8 mouse cellular contexts compared by ENCODE assay signal in the genomic region with DNA sequence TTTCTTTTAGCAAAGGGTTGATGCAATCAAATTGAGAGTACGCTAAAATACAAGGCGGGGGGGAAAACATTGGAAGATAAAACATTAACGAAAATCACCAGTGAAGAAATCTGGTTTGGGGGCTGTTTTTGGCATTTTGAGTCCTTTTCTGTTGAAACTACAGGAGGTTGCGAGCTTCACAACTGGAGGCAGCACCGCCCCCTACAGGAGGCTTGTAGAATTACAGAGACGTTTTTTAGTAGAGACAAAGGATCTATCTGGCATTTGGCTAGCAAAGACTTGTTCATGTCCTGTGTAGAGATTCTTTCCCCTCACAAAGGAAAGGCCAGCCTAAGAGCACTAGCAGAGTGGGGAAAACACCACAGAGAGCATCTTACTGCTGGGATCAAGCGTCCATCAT.
DNase-seq lines count a peak whose midpoint lies in the region; ATAC-seq and TF ChIP-seq lines count a peak whose summit lies in the region.

No protein-coding gene starts in this region.

- POLR2A ChIA-PET in Patski (lab: Charles Lee): no interaction called here

- no peaks in the 10 kb centered on the region for H3K27me3 ChIP-seq in Patski

- peak; percentile 51 for TF ChIP-seq CTCF in Patski (IDR thresholded peaks at IDR 0.05)

- ATAC-seq in Patski: no peak
- no peak for ATAC-seq in megakaryocyte, adult 5-6 weeks (ENCODE audit: poor library complexity, severe bottlenecking)

- in situ Hi-C loops in Patski (cut with MboI; ENCODE audit: low pct_unique_long_range_greater_than_20kb): loop anchor here (25.0 kb wide), 1 partner anchor 379 kb away; no protein-coding TSS in a partner anchor

- CTCF ChIA-PET in Patski (lab: Charles Lee): interaction anchor here (0.9 to 1.1 kb wide), 2 partner anchors 13 to 35 kb away, joined by 3 read pairs; no protein-coding TSS in a partner anchor

- intact Hi-C loops in heart, postnatal 10 days (cut with DNase I): loop anchor here (2.0 kb wide), 1 partner anchor 789 kb away; no protein-coding TSS in a partner anchor
- intact Hi-C loops in left cerebral cortex, postnatal 4 days (cut with DNase I): no loop called here

- peak; percentile 18 for DNase-seq in kidney, adult 18-20 months
- DNase-seq in kidney, adult 11 months: no peak
- no peak for DNase-seq in Patski (ENCODE audit: low read depth, low spot score)
- DNase-seq in cerebellum, adult 9-11 months: peak; percentile 7
- DNase-seq in heart, postnatal 10 days: peak; percentile 74 to 83
- peak; percentile 59 for DNase-seq in left cerebral cortex, postnatal 4 days
- DNase-seq in right cerebral cortex, postnatal 25 days: peak; percentile 45

Comparison
In these comparisons a context has a peak if more than half of its experiments do, and no peak if none do; other contexts are left out.
1. DNase-seq: peak in kidney, adult 18-20 months (single experiment), cerebellum, adult 9-11 months (single experiment), heart, postnatal 10 days (2 of 2), left cerebral cortex, postnatal 4 days (single experiment) and right cerebral cortex, postnatal 25 days (single experiment); none in kidney, adult 11 months (single experiment) and Patski (single experiment).